Mouse (Mus musculus): ENCODE results near the gene Arhgef15. TPM values are rescaled to one million over a fixed set of nuclear protein-coding genes. Genes with fewer than 3 reads are reported as not detected.

Arhgef15 gene
- polyA plus RNA-seq, 1 experiment from 2014 or later = 4.2 TPM

DNA sequence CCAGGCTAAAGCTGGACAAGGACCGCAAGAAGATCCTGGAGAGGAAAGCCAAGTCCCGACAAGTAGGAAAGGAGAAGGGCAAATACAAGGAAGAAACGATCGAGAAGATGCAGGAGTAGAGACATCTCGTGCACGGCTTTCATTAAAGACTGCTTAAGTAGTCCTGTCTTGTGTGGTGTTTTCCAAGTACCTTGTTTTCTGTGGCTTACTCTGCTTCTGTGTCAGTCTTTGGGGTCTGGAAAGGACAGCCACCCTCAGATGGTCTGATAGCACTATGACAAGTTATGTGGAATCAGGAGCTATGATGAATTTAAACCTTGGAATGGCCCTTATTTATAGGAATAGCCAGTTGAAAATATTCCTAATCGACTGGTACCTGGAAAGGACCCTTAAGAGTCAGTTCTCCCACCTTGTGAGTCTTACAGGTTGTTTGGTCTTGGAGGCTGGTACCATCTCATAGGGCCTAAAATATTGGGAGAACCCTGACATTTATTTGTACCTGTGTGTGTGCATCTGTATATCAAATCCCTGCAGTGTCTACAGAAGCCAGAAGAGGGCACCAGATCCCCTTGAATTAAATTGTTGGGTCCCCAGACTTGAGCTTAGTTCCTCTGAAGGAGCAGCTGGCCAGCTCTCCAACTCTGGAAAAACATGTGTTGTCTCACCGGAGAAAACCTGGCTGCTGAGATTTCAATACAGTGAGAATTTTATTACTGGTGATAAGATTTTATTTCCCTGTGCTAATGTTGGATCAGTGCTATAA, 52.7 kb downstream of the Arhgef15 start:
- DNase-seq (ENCODE audit: low spot score, missing footprints) = peak; percentile 97
- WGBS = 93% methylated on average over 8 of the region's 8 CpGs
- H3K36me3 ChIP-seq (ENCODE audit: control insufficient read depth, insufficient read depth, low read length) = peaks cover 24% of the 10 kb centered on the region
- H3K27ac ChIP-seq (ENCODE audit: low read depth, low read length) = no peak overlapping the region
- no peak overlapping the region for H3K4me2 ChIP-seq
- ATAC-seq (ENCODE audit: low FRiP score) = no peak
- no peaks in the 10 kb centered on the region for H3K27me3 ChIP-seq (ENCODE audit: control insufficient read depth, insufficient read depth, low read length)
- H3K4me1 ChIP-seq (ENCODE audit: control insufficient read depth, insufficient read depth, low read length) = peaks cover 8% of the 10 kb centered on the region
- no peak overlapping the region for H3K9ac ChIP-seq (ENCODE audit: low read length)
- no peaks in the 10 kb centered on the region for H3K9me3 ChIP-seq (ENCODE audit: control insufficient read depth, low read length)
- H3K4me3 ChIP-seq (ENCODE audit: low read depth, low read length) = no peak overlapping the region

- H3K36me3 ChIP-seq (ENCODE audit: control insufficient read depth, insufficient read depth, low read length) = peaks cover 24% of the 10 kb centered on the region
- peaks cover 8% of the 10 kb centered on the region for H3K4me1 ChIP-seq (ENCODE audit: control insufficient read depth, insufficient read depth, low read length)
- H3K9me3 ChIP-seq (ENCODE audit: control insufficient read depth, low read length) = no peaks in the 10 kb centered on the region
- no peak for ATAC-seq (ENCODE audit: low FRiP score)
- 97% methylated on average over 2 of the region's 2 CpGs for WGBS
- H3K27ac ChIP-seq (ENCODE audit: low read depth, low read length) = no peak overlapping the region
- H3K4me2 ChIP-seq = no peak overlapping the region
- H3K4me3 ChIP-seq (ENCODE audit: low read depth, low read length) = no peak overlapping the region
- no peak overlapping the region for H3K9ac ChIP-seq (ENCODE audit: low read length)
- H3K27me3 ChIP-seq (ENCODE audit: control insufficient read depth, insufficient read depth, low read length) = no peaks in the 10 kb centered on the region
- DNase-seq (ENCODE audit: low spot score, missing footprints) = peak; percentile 49
Measured at GRCm38 (mm10) chr11:68903775-68904174, 53.5 kb downstream of the Arhgef15 start.

DNA sequence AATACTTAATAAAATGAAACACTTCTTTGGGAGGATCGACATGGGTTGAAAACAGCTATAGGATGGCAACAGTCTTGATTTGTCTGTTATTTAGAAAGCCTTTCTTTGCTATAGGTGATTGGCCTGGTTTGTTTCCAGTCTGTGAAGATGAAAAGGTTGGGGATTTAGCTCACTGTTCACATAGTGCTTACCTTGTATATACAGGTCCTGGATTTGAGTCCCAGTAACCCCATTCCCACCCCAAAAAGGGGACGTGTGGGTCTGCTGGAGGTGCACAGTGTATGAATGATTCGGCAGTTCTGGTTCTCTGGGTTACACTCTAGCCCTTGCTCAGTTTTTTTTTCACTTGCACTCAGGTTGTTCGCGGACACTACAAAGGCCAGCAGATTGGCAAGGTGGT, 54.5 kb downstream of the Arhgef15 start:
- Histone ChIP-seq H3K36me3 (ENCODE audit: control insufficient read depth, insufficient read depth, low read length) (peaks cover 24% of the 10 kb centered on the region), H3K4me2 (peak overlapping the region; percentile 78), H3K27ac (ENCODE audit: low read depth, low read length) (no peak overlapping the region), H3K4me1 (ENCODE audit: control insufficient read depth, insufficient read depth, low read length) (peaks cover 8% of the 10 kb centered on the region), H3K27me3 (ENCODE audit: control insufficient read depth, insufficient read depth, low read length) (no peaks in the 10 kb centered on the region), H3K9me3 (ENCODE audit: control insufficient read depth, low read length) (no peaks in the 10 kb centered on the region), H3K9ac (ENCODE audit: low read length) (peak overlapping the region; percentile 97), H3K4me3 (ENCODE audit: low read depth, low read length) (peak overlapping the region; percentile 63)
- ATAC-seq (ENCODE audit: low FRiP score) (no peak), DNase-seq (ENCODE audit: low spot score, missing footprints) (peak; percentile 68)
- 86% methylated on average over 5 of the region's 5 CpGs for WGBS

DNA sequence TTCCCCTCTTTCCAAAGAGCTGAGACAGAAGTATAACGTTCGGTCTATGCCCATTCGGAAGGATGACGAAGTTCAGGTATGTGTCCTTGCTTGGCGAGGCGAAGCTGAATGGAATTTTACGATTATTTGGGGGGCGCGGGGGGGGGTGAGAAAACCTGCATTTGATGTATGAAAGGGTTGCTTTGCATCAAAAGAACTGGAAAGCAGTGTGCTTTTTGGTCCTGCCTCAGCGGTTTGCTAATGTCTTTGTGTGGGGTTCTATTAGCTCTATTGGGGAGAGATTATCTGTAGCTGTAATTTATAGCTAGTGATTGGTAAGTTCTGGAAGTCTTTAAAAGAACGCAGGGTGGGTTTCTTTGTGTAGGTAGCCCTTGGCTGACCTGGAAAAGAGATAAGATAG, 54.9 kb downstream of the Arhgef15 start:
- WGBS = 5% methylated on average over 11 of the region's 11 CpGs
- DNase-seq (ENCODE audit: low spot score, missing footprints) = peak; percentile 81
- Histone ChIP-seq H3K27me3 (ENCODE audit: control insufficient read depth, insufficient read depth, low read length) (no peaks in the 10 kb centered on the region), H3K9me3 (ENCODE audit: control insufficient read depth, low read length) (no peaks in the 10 kb centered on the region), H3K27ac (ENCODE audit: low read depth, low read length) (no peak overlapping the region), H3K4me2 (peak overlapping the region; percentile 78), H3K4me1 (ENCODE audit: control insufficient read depth, insufficient read depth, low read length) (peaks cover 8% of the 10 kb centered on the region), H3K36me3 (ENCODE audit: control insufficient read depth, insufficient read depth, low read length) (peaks cover 24% of the 10 kb centered on the region), H3K4me3 (ENCODE audit: low read depth, low read length) (peak overlapping the region; percentile 63), H3K9ac (ENCODE audit: low read length) (peak overlapping the region; percentile 97)
- no peak for ATAC-seq (ENCODE audit: low FRiP score)

GRCm38 (mm10) chr11:68902047-68902364, 55.3 kb downstream of the Arhgef15 start:
- Histone ChIP-seq H3K27me3 (ENCODE audit: control insufficient read depth, insufficient read depth, low read length) (no peaks in the 10 kb centered on the region), H3K4me1 (ENCODE audit: control insufficient read depth, insufficient read depth, low read length) (peaks cover 8% of the 10 kb centered on the region), H3K36me3 (ENCODE audit: control insufficient read depth, insufficient read depth, low read length) (peaks cover 24% of the 10 kb centered on the region), H3K4me2 (peak overlapping the region; percentile 78), H3K4me3 (ENCODE audit: low read depth, low read length) (peak overlapping the region; percentile 63), H3K9me3 (ENCODE audit: control insufficient read depth, low read length) (no peaks in the 10 kb centered on the region), H3K9ac (ENCODE audit: low read length) (peak overlapping the region; percentile 97), H3K27ac (ENCODE audit: low read depth, low read length) (peak overlapping the region; percentile 84; the same call in 1 of the 2 replicates)
- ATAC-seq (ENCODE audit: low FRiP score) (no peak), DNase-seq (ENCODE audit: low spot score, missing footprints) (no peak)
- WGBS = 3% methylated on average over 10 of the region's 10 CpGs

DNA sequence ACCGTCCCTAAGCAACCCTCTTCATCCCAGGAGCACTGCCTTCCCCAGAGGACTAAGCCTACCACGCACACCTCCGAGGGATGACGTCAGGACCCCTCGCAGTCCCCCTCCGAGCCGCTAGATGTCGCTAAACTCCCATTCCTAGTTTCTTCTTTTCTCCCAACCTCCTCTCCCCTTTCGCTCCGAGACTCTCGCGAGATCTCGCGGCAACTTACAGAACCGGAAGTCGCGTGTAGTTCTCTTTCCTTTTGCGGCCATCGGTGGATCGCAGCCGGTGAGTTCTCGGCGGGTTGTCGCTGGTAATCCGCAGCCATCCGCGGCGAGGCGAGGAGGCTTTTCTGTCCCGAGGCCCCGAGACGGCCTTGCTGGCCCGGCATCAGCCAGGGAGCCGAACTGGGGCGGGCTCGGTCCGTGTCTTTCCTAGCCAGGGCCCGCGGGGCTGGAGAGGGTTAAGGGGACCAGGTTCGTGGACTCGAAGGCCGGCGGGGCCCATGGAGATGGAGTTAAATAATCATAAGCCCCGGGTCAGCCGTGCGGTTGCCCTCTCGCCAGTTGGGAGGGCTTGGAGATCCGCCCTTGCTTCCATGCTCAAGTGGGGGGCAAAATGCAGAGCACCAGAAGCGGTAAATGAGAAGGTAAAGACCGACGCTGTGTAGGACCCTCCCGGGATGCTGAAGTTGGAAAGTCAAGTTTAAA, 55.8 kb downstream of the Arhgef15 start, which contains the start of gene Rpl26:
Rpl26 (plus strand) TSS at position 233 of the 696 bp plus-strand sequence.
- peak within 1 kb of the TSS; percentile 63 for H3K4me3 ChIP-seq (ENCODE audit: low read depth, low read length)

GRCm38 (mm10) chr11:68900519-68901350, 56.5 kb downstream of the Arhgef15 start:
- Histone ChIP-seq H3K4me3 (ENCODE audit: low read depth, low read length) (peak overlapping the region; percentile 63), H3K9me3 (ENCODE audit: control insufficient read depth, low read length) (no peaks in the 10 kb centered on the region), H3K4me1 (ENCODE audit: control insufficient read depth, insufficient read depth, low read length) (peaks cover 8% of the 10 kb centered on the region), H3K36me3 (ENCODE audit: control insufficient read depth, insufficient read depth, low read length) (peaks cover 22% of the 10 kb centered on the region), H3K9ac (ENCODE audit: low read length) (peak overlapping the region; percentile 60), H3K27me3 (ENCODE audit: control insufficient read depth, insufficient read depth, low read length) (no peaks in the 10 kb centered on the region), H3K4me2 (peak overlapping the region; percentile 49), H3K27ac (ENCODE audit: low read depth, low read length) (no peak overlapping the region)
- WGBS = 24% methylated on average over 31 of the region's 31 CpGs
- DNase-seq (ENCODE audit: low spot score, missing footprints) = peak; percentile 8
- peak; percentile 53 for ATAC-seq (ENCODE audit: low FRiP score)

More for the DNA sequence above, 55.8 kb downstream of the Arhgef15 start, which contains the start of gene Rpl26:
- DNase-seq (ENCODE audit: low spot score, missing footprints) = peak; percentile 100
- H3K4me2 ChIP-seq = peak within 1 kb of the TSS; percentile 78
- H3K4me1 ChIP-seq (ENCODE audit: control insufficient read depth, insufficient read depth, low read length) = peaks cover 8% of the 10 kb centered on the region
- no peaks in the 10 kb centered on the region for H3K9me3 ChIP-seq (ENCODE audit: control insufficient read depth, low read length)
- under 1% methylated on average over 52 of the region's 52 CpGs for WGBS
- peaks cover 24% of the 10 kb centered on the region for H3K36me3 ChIP-seq (ENCODE audit: control insufficient read depth, insufficient read depth, low read length)
- H3K27me3 ChIP-seq (ENCODE audit: control insufficient read depth, insufficient read depth, low read length) = no peaks in the 10 kb centered on the region
- ATAC-seq (ENCODE audit: low FRiP score) = peak; percentile 92
- H3K9ac ChIP-seq (ENCODE audit: low read length) = peak within 1 kb of the TSS; percentile 97
- H3K27ac ChIP-seq (ENCODE audit: low read depth, low read length) = peak within 1 kb of the TSS; percentile 84

DNA sequence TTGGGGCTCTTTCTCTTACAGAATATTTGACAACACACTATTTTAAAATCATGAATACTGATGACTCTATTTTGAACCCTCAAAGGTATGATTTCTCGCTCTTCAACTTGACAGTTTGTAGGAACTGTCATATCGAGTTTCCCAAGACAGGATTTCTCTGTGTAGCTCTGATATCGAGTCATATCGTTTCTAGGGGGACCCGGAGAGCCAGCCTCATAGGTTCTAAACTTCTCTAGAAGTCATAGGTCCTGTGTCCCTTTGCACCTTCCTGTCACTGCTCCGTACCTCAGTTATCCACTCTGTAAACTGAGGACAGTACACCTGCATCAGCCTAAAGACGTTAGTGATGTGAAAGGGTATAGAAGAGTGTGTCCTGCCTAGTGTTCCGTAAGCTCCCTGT, 57.5 kb downstream of the Arhgef15 start:
- Histone ChIP-seq H3K9me3 (ENCODE audit: control insufficient read depth, low read length) (no peaks in the 10 kb centered on the region), H3K36me3 (ENCODE audit: control insufficient read depth, insufficient read depth, low read length) (peaks cover 14% of the 10 kb centered on the region), H3K4me1 (ENCODE audit: control insufficient read depth, insufficient read depth, low read length) (peaks cover 8% of the 10 kb centered on the region), H3K9ac (ENCODE audit: low read length) (no peak overlapping the region), H3K4me3 (ENCODE audit: low read depth, low read length) (no peak overlapping the region), H3K27ac (ENCODE audit: low read depth, low read length) (no peak overlapping the region), H3K4me2 (no peak overlapping the region), H3K27me3 (ENCODE audit: control insufficient read depth, insufficient read depth, low read length) (no peaks in the 10 kb centered on the region)
- ATAC-seq (ENCODE audit: low FRiP score) (no peak), DNase-seq (ENCODE audit: low spot score, missing footprints) (peak; percentile 14)
- 90% methylated on average over 8 of the region's 8 CpGs for WGBS
